Mouse (Mus musculus) neutrophil, adult 5-6 weeks (primary cell): ENCODE results near the gene Tas2r114. TPM values are rescaled to one million over a fixed set of nuclear protein-coding genes. Genes with fewer than 3 reads are reported as not detected.

ENCODE experiments used
- ATAC-seq: fragments of 151-379, 151-347 bp; 2 replicates; pipeline ENCODE4 v1.8.0; 2017; ENCODE audit warnings: mild to moderate bottlenecking, moderate TSS enrichment; ENCODE audit not compliant: insufficient number of reproducible peaks, poor library complexity, low FRiP score, severe bottlenecking; ENCODE audit errors: extremely low read depth
- total RNA-seq: library from RNA; stranded (forward); fragments of 200-1000 nt; gene quantifications from 2 replicates; pipeline ENCODE4 v1.2.3, GENCODE M21; 2017

Gene Tas2r114
- total RNA-seq: not detected in 2 replicates

DNA sequence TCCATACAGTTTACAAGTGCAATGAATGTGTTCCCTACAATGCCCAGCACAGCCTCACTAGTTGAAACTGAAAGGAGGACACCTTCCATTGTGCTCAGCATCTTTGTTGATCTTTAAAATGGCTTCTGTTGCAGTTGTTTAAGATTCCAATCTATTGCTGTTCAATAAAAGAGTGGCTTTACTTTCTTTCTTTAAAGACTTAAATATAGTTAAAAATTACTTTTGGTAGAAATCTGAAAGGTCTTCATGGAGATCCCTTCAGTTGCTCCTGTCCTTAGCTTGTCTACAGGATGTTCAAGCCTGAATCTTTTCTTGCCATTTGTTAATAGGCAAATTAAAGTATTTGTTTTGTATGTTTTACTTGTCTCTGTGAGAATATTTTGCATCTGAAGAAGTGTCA lies at the start of gene Tas2r114:
Gene Tas2r114, minus strand, starts transcription at position 101 of the 400 bp plus-strand sequence.
- ATAC-seq: no peak

DNA sequence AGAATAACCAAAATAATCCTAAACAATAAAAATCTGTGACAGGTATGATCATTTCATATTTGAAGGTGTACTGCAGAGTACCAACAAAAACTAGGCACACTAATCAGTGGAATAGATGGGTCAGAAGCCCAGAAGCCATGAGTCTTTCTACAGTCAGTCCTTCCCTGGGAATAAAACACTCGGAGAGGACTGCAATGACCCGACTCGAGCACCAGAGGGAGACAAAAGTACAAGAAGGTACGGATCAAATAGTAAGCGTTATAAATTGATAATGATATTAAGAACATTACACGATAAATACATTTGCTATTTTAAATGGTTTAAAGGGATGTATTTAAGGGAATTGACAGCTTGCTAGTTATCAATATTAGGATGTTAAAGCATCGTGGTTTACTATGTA lies 22.9 kb upstream of the Tas2r114 start:
- ATAC-seq: no peak

DNA sequence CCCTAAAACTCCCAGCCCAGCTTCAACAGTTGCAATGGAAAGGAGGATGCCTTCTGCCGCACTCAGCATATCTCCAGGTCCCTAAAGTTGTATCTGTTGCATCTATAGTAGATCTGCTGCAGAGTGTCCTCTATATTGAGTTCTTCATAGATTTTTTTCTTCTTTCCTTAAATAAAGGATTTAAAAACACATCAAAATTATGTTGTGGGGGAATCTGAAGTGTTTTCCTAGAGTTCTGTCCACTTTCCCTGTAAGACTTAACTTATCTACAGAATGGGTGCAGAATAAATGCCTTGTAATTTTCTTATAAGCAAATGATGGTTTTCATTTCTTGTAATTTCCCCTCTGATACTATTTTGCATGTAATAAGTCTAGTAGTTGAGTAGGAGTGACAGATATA lies 2.5 kb downstream of the Tas2r114 start, which contains the start of gene Tas2r105:
Gene Tas2r105, minus strand, starts transcription at position 101 of the 400 bp plus-strand sequence.
- ATAC-seq: no peak

DNA sequence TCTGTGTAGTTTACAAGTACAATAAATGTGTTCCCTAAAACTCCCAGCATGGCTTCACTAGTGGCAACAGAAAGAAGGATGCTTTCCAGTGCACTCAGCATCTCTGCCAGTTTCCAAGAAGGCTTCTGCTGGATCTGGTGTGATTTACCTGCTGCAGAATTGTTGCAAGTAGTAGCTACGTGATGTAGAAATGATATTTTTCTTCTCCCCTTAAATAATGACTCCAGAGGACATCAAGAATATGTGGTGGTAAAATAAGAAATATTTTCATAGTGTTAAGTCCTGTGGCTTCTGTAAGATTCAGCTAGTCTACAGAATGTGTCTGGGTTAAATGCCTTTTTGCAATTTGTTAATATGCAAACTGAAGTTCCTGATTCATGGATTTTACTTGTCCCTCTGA lies 4.2 kb downstream of the Tas2r114 start, which contains the start of gene Tas2r104:
Gene Tas2r104, minus strand, starts transcription at position 101 of the 400 bp plus-strand sequence.
- ATAC-seq: no peak

DNA sequence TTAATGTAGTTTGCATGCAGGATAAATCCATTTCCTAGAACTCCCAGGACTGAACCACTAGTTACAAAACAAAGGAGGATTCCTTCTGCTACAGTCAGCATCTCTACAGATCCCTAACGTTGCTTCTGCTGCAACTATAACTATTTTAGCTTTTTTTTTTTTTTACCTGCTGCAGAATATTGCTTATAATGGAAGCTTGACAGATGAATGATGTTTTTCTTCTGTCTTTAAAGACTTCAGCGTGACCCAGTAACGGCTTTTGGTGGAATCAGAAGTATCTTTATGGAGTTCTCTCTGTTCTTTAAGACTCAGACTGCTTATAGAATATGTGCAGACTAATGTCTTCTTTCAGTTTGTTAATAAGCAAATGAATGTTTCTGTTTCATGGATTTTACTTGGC lies 11.1 kb downstream of the Tas2r114 start, which contains the start of gene Tas2r106:
Gene Tas2r106, minus strand, starts transcription at position 101 of the 400 bp plus-strand sequence.
- no peak for ATAC-seq

DNA sequence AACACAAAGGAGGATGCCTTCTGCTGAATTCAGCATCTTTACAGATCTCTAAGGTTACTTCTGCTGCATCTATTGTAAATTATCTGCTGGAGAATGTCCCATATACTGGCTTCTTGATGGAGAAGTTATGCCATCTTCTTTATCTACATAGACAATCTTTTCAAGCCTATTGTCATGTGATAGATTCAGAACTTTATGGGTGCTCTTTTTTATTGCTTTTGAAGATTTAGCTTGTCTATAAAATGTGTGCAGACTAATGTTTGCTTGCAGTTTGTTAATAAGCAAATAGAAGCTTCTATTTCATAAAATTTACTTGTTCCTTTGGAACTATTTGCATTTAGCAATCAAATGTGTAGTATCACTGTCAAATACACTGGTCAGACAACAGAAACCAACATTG lies 29.8 kb downstream of the Tas2r114 start, which contains the start of gene Tas2r107:
Gene Tas2r107, minus strand, starts transcription at position 101 of the 400 bp plus-strand sequence.
- ATAC-seq: no peak

Other genes starting within 250 kb of the Tas2r114 start
- gene 5430401F13Rik, start 203.7 kb downstream of the Tas2r114 start, total RNA-seq: not detected in 2 replicates
- gene Gm6619, start 203.7 kb downstream of the Tas2r114 start, total RNA-seq: not detected in 2 replicates
- gene Tas2r130, start 59.2 kb downstream of the Tas2r114 start, total RNA-seq: not detected in 2 replicates
- not detected in 2 replicates for gene Tas2r107, start 29.9 kb downstream of the Tas2r114 start, total RNA-seq
- not detected in 2 replicates for gene Tas2r106, start 11.2 kb downstream of the Tas2r114 start, total RNA-seq
- not detected in 2 replicates for gene Tas2r104, start 4.3 kb downstream of the Tas2r114 start, total RNA-seq
- not detected in 2 replicates for gene Tas2r105, start 2.6 kb downstream of the Tas2r114 start, total RNA-seq